ENCODE assay signal across 8 mouse cellular contexts in the genomic region with DNA sequence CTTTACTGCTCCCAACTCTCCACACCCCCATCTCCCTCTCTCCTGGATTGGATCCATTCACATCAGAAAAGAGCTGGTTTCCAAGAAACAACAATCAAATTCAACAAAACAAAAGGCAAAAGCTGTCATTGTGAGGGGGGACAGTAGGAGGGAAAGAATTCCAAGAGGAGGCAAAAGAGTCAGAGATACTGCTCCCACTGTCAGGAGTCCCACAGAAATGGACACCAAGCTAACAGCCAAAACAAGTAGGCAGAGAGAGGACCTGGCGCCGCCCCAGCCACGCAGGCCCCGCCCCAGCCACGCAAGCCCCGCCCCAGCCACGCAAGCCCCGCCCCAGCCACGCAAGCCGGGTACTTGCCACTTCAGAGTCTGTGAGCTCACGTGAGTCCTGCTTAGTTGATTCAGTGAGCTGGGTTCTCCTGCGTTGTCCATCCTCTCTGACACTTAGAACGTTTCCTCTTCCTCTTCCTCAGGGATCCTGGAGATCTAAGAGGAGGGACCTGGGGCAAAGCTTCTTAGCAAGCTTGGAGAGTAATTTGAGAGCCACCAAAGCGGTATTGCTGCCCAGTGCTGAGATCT. TPM values are rescaled to one million over a fixed set of nuclear protein-coding genes. Genes with fewer than 3 reads are reported as not detected.
DNase-seq lines count a peak whose midpoint lies in the region; ATAC-seq lines count a peak whose summit lies in the region.
"Had no signal": no experiment of that assay in that cellular context is flagged by ENCODE, and none has a peak within 500 bp of the region (broad histone marks: within the 10 kb centered on the region; RNA-seq: fewer than 3 reads in every experiment).

No protein-coding gene starts in this region.

- no peak overlapping the region for H3K4me2 ChIP-seq in midbrain, embryonic 11.5 days
- H3K4me2 ChIP-seq in midbrain, embryonic 15.5 days = no peak overlapping the region
- H3K4me2 ChIP-seq in heart, embryonic 12.5 days = peak overlapping the region; percentile 28; the same call in 1 of the 2 replicates
- H3K4me2 ChIP-seq in liver, embryonic 12.5 days = peak overlapping the region; percentile 52
- H3K4me2 ChIP-seq: stomach, embryonic 15.5 days had no signal

- intact Hi-C loops in left cerebral cortex, postnatal 10 days (cut with DNase I) = no loop called here

- no peaks in the 10 kb centered on the region for H3K36me3 ChIP-seq in midbrain, embryonic 11.5 days (ENCODE audit: control insufficient read depth, insufficient read depth, low read length)
- no peaks in the 10 kb centered on the region for H3K36me3 ChIP-seq in midbrain, embryonic 15.5 days (replicated peaks)
- no peaks in the 10 kb centered on the region for H3K36me3 ChIP-seq in heart, embryonic 12.5 days
- H3K36me3 ChIP-seq in liver, embryonic 12.5 days = no peaks in the 10 kb centered on the region
- H3K36me3 ChIP-seq: stomach, embryonic 15.5 days had no signal

- H3K9me3 ChIP-seq in midbrain, embryonic 11.5 days (ENCODE audit: control insufficient read depth, low read length) = peaks cover 3% of the 10 kb centered on the region
- H3K9me3 ChIP-seq in midbrain, embryonic 15.5 days = no peaks in the 10 kb centered on the region
- peaks cover 13% of the 10 kb centered on the region; the same call in 1 of the 2 replicates for H3K9me3 ChIP-seq in heart, embryonic 12.5 days (replicated peaks)
- H3K9me3 ChIP-seq in liver, embryonic 12.5 days (replicated peaks) = peaks cover 6% of the 10 kb centered on the region; the same call in 1 of the 2 replicates

- WGBS in midbrain, embryonic 11.5 days = 46% methylated on average over 14 of the region's 14 CpGs
- 54% methylated on average over 14 of the region's 14 CpGs for WGBS in midbrain, embryonic 15.5 days
- 29% methylated on average over 14 of the region's 14 CpGs for WGBS in heart, embryonic 12.5 days
- WGBS in liver, embryonic 12.5 days (ENCODE audit: insufficient replicate concordance) = 12% methylated on average over 14 of the region's 14 CpGs

- ATAC-seq in midbrain, embryonic 11.5 days (ENCODE audit: low FRiP score) = no peak
- ATAC-seq in midbrain, embryonic 15.5 days (replicated peaks) = no peak
- ATAC-seq in heart, embryonic 12.5 days (ENCODE audit: insufficient number of reproducible peaks, low FRiP score) = peak; percentile 64; the same call in 1 of the 2 replicates
- ATAC-seq in liver, embryonic 12.5 days = peak; percentile 64
- no peak for ATAC-seq in frontal cortex, adult (ENCODE audit: low TSS enrichment)

- no peak overlapping the region for H3K9ac ChIP-seq in midbrain, embryonic 11.5 days (ENCODE audit: low read length)
- H3K9ac ChIP-seq in midbrain, embryonic 15.5 days = no peak overlapping the region
- H3K9ac ChIP-seq in heart, embryonic 12.5 days = no peak overlapping the region
- H3K9ac ChIP-seq in liver, embryonic 12.5 days = no peak overlapping the region
- H3K9ac ChIP-seq: stomach, embryonic 15.5 days had no signal

- no peak overlapping the region for H3K27ac ChIP-seq in midbrain, embryonic 11.5 days (ENCODE audit: low read depth, low read length)
- H3K27ac ChIP-seq in midbrain, embryonic 15.5 days = no peak overlapping the region
- H3K27ac ChIP-seq in heart, embryonic 12.5 days (ENCODE audit: poor library complexity, severe bottlenecking) = no peak overlapping the region
- H3K27ac ChIP-seq in liver, embryonic 12.5 days = no peak overlapping the region

- no peaks in the 10 kb centered on the region for H3K27me3 ChIP-seq in midbrain, embryonic 11.5 days (ENCODE audit: control insufficient read depth, insufficient read depth, low read length)
- H3K27me3 ChIP-seq in midbrain, embryonic 15.5 days (replicated peaks) = no peaks in the 10 kb centered on the region
- H3K27me3 ChIP-seq in heart, embryonic 12.5 days (replicated peaks) = peaks cover 6% of the 10 kb centered on the region; the same call in 1 of the 2 replicates
- no peaks in the 10 kb centered on the region for H3K27me3 ChIP-seq in liver, embryonic 12.5 days (replicated peaks)
- H3K27me3 ChIP-seq: stomach, embryonic 15.5 days had no signal

- peak; percentile 69 for DNase-seq in midbrain, embryonic 11.5 days (ENCODE audit: low spot score, missing footprints)
- DNase-seq in left cerebral cortex, postnatal 10 days (ENCODE audit: extremely low spot score in 1 of 2, low spot score in 2 of 2) = no peak
- DNase-seq in ovary, adult 18-20 months (ENCODE audit: low spot score) = no peak

- H3K4me1 ChIP-seq in midbrain, embryonic 11.5 days (ENCODE audit: control insufficient read depth, insufficient read depth, low read length) = no peaks in the 10 kb centered on the region
- no peaks in the 10 kb centered on the region for H3K4me1 ChIP-seq in midbrain, embryonic 15.5 days
- peaks cover 13% of the 10 kb centered on the region for H3K4me1 ChIP-seq in heart, embryonic 12.5 days (replicated peaks)
- peaks cover 12% of the 10 kb centered on the region for H3K4me1 ChIP-seq in liver, embryonic 12.5 days

- no peak overlapping the region for H3K4me3 ChIP-seq in midbrain, embryonic 11.5 days (ENCODE audit: low read depth, low read length)
- no peak overlapping the region for H3K4me3 ChIP-seq in midbrain, embryonic 15.5 days
- H3K4me3 ChIP-seq in heart, embryonic 12.5 days = no peak overlapping the region
- H3K4me3 ChIP-seq in liver, embryonic 12.5 days = peak overlapping the region; percentile 3; the same call in 1 of the 2 replicates
- H3K4me3 ChIP-seq: stomach, embryonic 15.5 days had no signal

RNA-seq across cellular contexts. Expression of a gene that starts 19.5 kb away (rescaled TPM):
- polyA plus RNA-seq in midbrain, embryonic 11.5 days (2014; fragmentation: Nextera tagmentation; extraction: Ambion mirVana) = 1.9 and 3.7 TPM in 2 replicates
- polyA plus RNA-seq in midbrain, embryonic 15.5 days (2015; fragmentation: Nextera tagmentation; extraction: Ambion mirVana) = 12.4 and 15.4 TPM in 2 replicates
- 1.5 and 1.8 TPM in 2 replicates for polyA plus RNA-seq in heart, embryonic 12.5 days (2016; fragmentation: Nextera tagmentation; extraction: Ambion mirVana)
- polyA plus RNA-seq in liver, embryonic 12.5 days (2016; fragmentation: Nextera tagmentation; extraction: Ambion mirVana) = 2.7 and 3.1 TPM in 2 replicates
- total RNA-seq in left cerebral cortex, postnatal 10 days (2021) = 1 to 10 TPM; 2.1 to 4.1 TPM

Comparison
In these comparisons a context has a peak if more than half of its experiments do, and no peak if none do; other contexts are left out.
1. ATAC-seq: peak in heart, embryonic 12.5 days (single experiment) and liver, embryonic 12.5 days (single experiment); none in midbrain, embryonic 11.5 days (single experiment), midbrain, embryonic 15.5 days (single experiment) and frontal cortex, adult (single experiment).
2. H3K4me2 ChIP-seq: peak in heart, embryonic 12.5 days (single experiment) and liver, embryonic 12.5 days (single experiment); none in midbrain, embryonic 11.5 days (single experiment) and midbrain, embryonic 15.5 days (single experiment).